Mouse (Mus musculus) small intestine, adult 2 months (tissue): ENCODE results near the gene Akr1cl. TPM values are rescaled to one million over a fixed set of nuclear protein-coding genes. Genes with fewer than 3 reads are reported as not detected.
A peak's percentile ranks its signal among the peaks of the same experiment; 100 is the strongest.

Source experiments
- H3K27ac ChIP-seq: fragments of 200-500 bp; 2 replicates; pipeline ENCODE4 v1.5.1; 2012; ENCODE audit warnings: low read depth, low read length, control low read depth, inconsistent platforms; ENCODE audit not compliant: insufficient read depth
- H3K27me3 ChIP-seq: fragments of 200-500 bp; 2 replicates; pipeline ENCODE4 v1.6.1; 2012; ENCODE audit warnings: mild to moderate bottlenecking, moderate library complexity, low read length, inconsistent platforms; ENCODE audit not compliant: control insufficient read depth, insufficient read depth
- H3K36me3 ChIP-seq: fragments of 200-500 bp; 2 replicates; pipeline ENCODE4 v1.6.1; 2012; ENCODE audit warnings: mild to moderate bottlenecking, low read length, control low read depth, inconsistent platforms; ENCODE audit not compliant: control insufficient read depth, insufficient read depth
- H3K4me1 ChIP-seq: fragments of 200-500 bp; 2 replicates; pipeline ENCODE4 v1.6.1; 2012; ENCODE audit warnings: low read length, inconsistent platforms, mixed read lengths; ENCODE audit not compliant: control insufficient read depth, insufficient read depth, insufficient read length
- H3K4me3 ChIP-seq: fragments of 200-500 bp; 2 replicates; pipeline ENCODE4 v1.5.1; 2012; ENCODE audit warnings: low read depth, mild to moderate bottlenecking, control low read depth, inconsistent platforms, low read length, moderate library complexity
- CTCF ChIP-seq: fragments of 200-500 bp; IDR thresholded peaks from 2 replicates; pipeline ENCODE4 v1.5.1; 2012; ENCODE audit warnings: low read depth, mild to moderate bottlenecking, control low read depth, inconsistent platforms, low read length, moderate library complexity, mixed read lengths; ENCODE audit not compliant: insufficient replicate concordance, insufficient read length; ENCODE audit errors: extremely low read depth
- POLR2A ChIP-seq: fragments of 200-500 bp; IDR thresholded peaks from 2 replicates; pipeline ENCODE4 v1.6.1; 2012; ENCODE audit warnings: low read depth, mild to moderate bottlenecking, control low read depth, inconsistent platforms, low read length, moderate library complexity
- WGBS: fragments of 180-500 bp; shearing (Covaris S2); methylation state at CpG from one replicate; pipeline ENCODE4 v1.1.7; 2018; 5-methylcytosine and 5-hydroxymethylcytosine counted together
- polyA plus RNA-seq: library from polyadenylated mRNA; depleted of rRNA; stranded (reverse); fragments of >200 nt; gene quantifications from 2 replicates; pipeline ENCODE4 v1.2.3, GENCODE M21; 2012

The Akr1cl gene
- polyA plus RNA-seq, 1 experiment, result 0.08 TPM

DNA sequence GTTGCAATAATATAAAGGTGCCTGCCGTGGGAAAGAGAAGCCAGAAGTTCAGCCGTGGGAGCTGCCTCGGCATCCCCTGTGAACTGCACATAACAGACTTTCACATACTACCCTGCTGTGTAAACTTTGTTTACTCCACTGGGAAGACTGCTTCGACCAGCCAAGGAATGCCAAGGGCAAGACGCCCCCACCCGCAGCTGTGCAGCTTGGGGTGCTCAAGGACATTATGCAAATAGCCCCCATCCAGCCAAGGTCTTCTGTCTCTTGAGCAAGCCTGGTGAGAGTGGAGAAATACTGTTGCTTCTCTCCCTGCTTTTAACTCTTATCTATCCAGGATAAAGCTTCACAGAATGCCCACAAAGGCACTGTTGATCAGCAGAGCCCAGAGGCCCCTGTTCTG, 8.2 kb upstream of the Akr1cl start:
- H3K36me3 ChIP-seq, result no peaks in the 10 kb centered on the region
- WGBS, result 60% methylated on average over 6 of the region's 6 CpGs
- no peak overlapping the region for H3K27ac ChIP-seq
- H3K4me1 ChIP-seq, result no peaks in the 10 kb centered on the region
- H3K27me3 ChIP-seq, result no peaks in the 10 kb centered on the region; the same call in 1 of the 2 replicates
- no peak overlapping the region for H3K4me3 ChIP-seq
- TF ChIP-seq CTCF, result no peak
- no peak for TF ChIP-seq POLR2A

- H3K27ac ChIP-seq, result no peak overlapping the region
- no peak for TF ChIP-seq POLR2A
- no peak for TF ChIP-seq CTCF
- no peaks in the 10 kb centered on the region; the same call in 1 of the 2 replicates for H3K27me3 ChIP-seq
- H3K36me3 ChIP-seq, result no peaks in the 10 kb centered on the region
- WGBS, result 74% methylated on average over 3 of the region's 3 CpGs
- H3K4me1 ChIP-seq, result no peaks in the 10 kb centered on the region
- no peak overlapping the region for H3K4me3 ChIP-seq
Measured at GRCm38 (mm10) chr1:65039679-65040078, 7.1 kb upstream of the Akr1cl start.

GRCm38 (mm10) chr1:65037542-65037941, 5.0 kb upstream of the Akr1cl start:
- 35% methylated on average over 2 of the region's 2 CpGs for WGBS
- H3K36me3 ChIP-seq, result no peaks in the 10 kb centered on the region
- TF ChIP-seq POLR2A (no peak), CTCF (no peak)
- no peak overlapping the region for H3K4me3 ChIP-seq
- H3K4me1 ChIP-seq, result no peaks in the 10 kb centered on the region
- H3K27ac ChIP-seq, result no peak overlapping the region
- H3K27me3 ChIP-seq, result no peaks in the 10 kb centered on the region

DNA sequence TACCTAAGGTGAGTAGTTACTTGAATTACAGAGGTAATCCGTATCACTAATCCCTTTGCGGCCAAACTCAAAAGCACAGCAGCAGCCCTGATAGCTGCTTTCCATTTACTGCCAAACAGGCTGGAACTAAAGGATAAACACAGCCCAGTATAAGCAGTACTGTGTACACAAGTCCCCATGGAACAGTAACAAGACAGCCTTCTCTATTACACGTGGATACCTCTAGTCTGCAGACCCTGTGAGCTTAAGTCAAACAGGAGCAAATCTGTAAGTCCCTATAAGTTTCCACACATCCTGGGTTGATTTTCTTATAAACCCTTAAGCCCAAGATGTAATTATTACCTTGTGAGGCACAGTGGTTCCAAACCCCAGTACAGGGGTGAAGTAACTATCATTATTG, 3.0 kb upstream of the Akr1cl start:
- Histone ChIP-seq H3K36me3 (no peaks in the 10 kb centered on the region), H3K4me3 (no peak overlapping the region), H3K4me1 (no peaks in the 10 kb centered on the region), H3K27me3 (no peaks in the 10 kb centered on the region), H3K27ac (no peak overlapping the region)
- 14% methylated on average over 3 of the region's 3 CpGs for WGBS
- TF ChIP-seq POLR2A, result no peak
- TF ChIP-seq CTCF, result no peak

DNA sequence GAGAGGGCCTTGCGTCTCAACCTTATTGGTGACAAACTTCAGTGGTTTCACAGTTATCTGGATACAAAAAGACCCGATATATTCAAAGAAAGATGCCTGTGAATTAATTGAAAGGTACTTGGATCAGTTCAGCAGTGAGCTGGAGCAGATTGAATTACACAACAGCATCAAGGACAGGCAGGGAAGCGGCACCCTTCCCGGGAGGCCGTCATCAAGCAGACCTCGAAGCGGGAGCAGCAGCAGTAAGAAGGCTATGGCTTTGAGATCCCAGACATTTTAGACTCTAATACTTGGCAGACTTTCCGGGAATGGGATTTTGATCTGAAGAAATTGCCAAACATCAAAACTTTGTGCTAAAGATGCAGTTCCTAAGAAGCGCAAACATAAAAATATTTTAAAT, 4.4 kb downstream of the Akr1cl start:
- WGBS, result 80% methylated on average over 9 of the region's 9 CpGs
- Histone ChIP-seq H3K27ac (no peak overlapping the region), H3K27me3 (no peaks in the 10 kb centered on the region), H3K4me3 (no peak overlapping the region), H3K36me3 (no peaks in the 10 kb centered on the region), H3K4me1 (no peaks in the 10 kb centered on the region)
- no peak for TF ChIP-seq POLR2A

- TF ChIP-seq POLR2A (no peak), CTCF (no peak)
- Histone ChIP-seq H3K27ac (no peak overlapping the region), H3K36me3 (no peaks in the 10 kb centered on the region), H3K4me1 (no peaks in the 10 kb centered on the region), H3K27me3 (no peaks in the 10 kb centered on the region), H3K4me3 (no peak overlapping the region)
- 87% methylated on average over 4 of the region's 4 CpGs for WGBS
Measured at GRCm38 (mm10) chr1:65012726-65013125, 19.8 kb downstream of the Akr1cl start.

- TF ChIP-seq CTCF, result peak; percentile 50; the same call in 1 of the 2 replicates
- TF ChIP-seq POLR2A, result no peak
- Histone ChIP-seq H3K27me3 (no peaks in the 10 kb centered on the region), H3K4me1 (no peaks in the 10 kb centered on the region), H3K4me3 (no peak overlapping the region), H3K36me3 (no peaks in the 10 kb centered on the region), H3K27ac (no peak overlapping the region)
- WGBS, result 8% methylated on average over 9 of the region's 9 CpGs
Measured at GRCm38 (mm10) chr1:65010153-65010552, 22.4 kb downstream of the Akr1cl start.

- Histone ChIP-seq H3K4me1 (no peaks in the 10 kb centered on the region), H3K36me3 (no peaks in the 10 kb centered on the region), H3K27ac (no peak overlapping the region), H3K4me3 (no peak overlapping the region), H3K27me3 (no peaks in the 10 kb centered on the region)
- no peak for TF ChIP-seq CTCF
- TF ChIP-seq POLR2A, result no peak
- WGBS, result 84% methylated on average over 6 of the region's 6 CpGs
Measured at GRCm38 (mm10) chr1:65005575-65005974, 27.0 kb downstream of the Akr1cl start.
